Mouse (Mus musculus): ENCODE results near the gene Hsd11b1. TPM values are rescaled to one million over a fixed set of nuclear protein-coding genes. Genes with fewer than 3 reads are reported as not detected.
A peak's percentile ranks its signal among the peaks of the same experiment; 100 is the strongest.
"Not testable (repeated sequence)": the region's sequence is repeated elsewhere in the genome, so short reads cannot be mapped to it uniquely, and the experiment has no call there.

Hsd11b1 gene
- total RNA-seq, 2 experiments from 2014 or later = 47.4 to 53.4 TPM

GRCm38 (mm10) chr1:193281344-193281743 lies 17.5 kb upstream of the Hsd11b1 start:
- no peak for DNase-seq (ENCODE audit: extremely low spot score in 1 of 2, low spot score in 1 of 2)

GRCm38 (mm10) chr1:193279492-193279891 lies 15.6 kb upstream of the Hsd11b1 start:
- no peak for DNase-seq (ENCODE audit: extremely low spot score in 1 of 2, low spot score in 1 of 2)

GRCm38 (mm10) chr1:193278414-193279045 lies 14.7 kb upstream of the Hsd11b1 start:
- no peak for DNase-seq (ENCODE audit: extremely low spot score in 1 of 2, low spot score in 1 of 2)

GRCm38 (mm10) chr1:193274407-193275071 lies 10.7 kb upstream of the Hsd11b1 start:
- DNase-seq (ENCODE audit: extremely low spot score in 1 of 2, low spot score in 1 of 2) = no peak

GRCm38 (mm10) chr1:193272916-193273601 lies 9.2 kb upstream of the Hsd11b1 start, which contains the start of gene G0s2:
Gene G0s2 (minus strand): TSS chr1:193273217.
- DNase-seq (ENCODE audit: extremely low spot score in 1 of 2, low spot score in 1 of 2) = peak; percentile 24 to 51

- DNase-seq (ENCODE audit: extremely low spot score in 1 of 2, low spot score in 1 of 2) = peak; percentile 15 to 18
Observed at GRCm38 (mm10) chr1:193272137-193272915, 8.5 kb upstream of the Hsd11b1 start.

GRCm38 (mm10) chr1:193270965-193271763 lies 7.3 kb upstream of the Hsd11b1 start:
- DNase-seq (ENCODE audit: extremely low spot score in 1 of 2, low spot score in 1 of 2) = no peak

GRCm38 (mm10) chr1:193265734-193266133 lies 1.9 kb upstream of the Hsd11b1 start:
- no peak for DNase-seq (ENCODE audit: extremely low spot score in 1 of 2, low spot score in 1 of 2)

GRCm38 (mm10) chr1:193263026-193263907 lies 608 bp downstream of the Hsd11b1 start:
- peak in 1 of 2 experiments; percentile 26 for DNase-seq (ENCODE audit: extremely low spot score in 1 of 2, low spot score in 1 of 2)

- DNase-seq (ENCODE audit: extremely low spot score in 1 of 2, low spot score in 1 of 2) = no peak
Observed at GRCm38 (mm10) chr1:193261897-193262548, 1.9 kb downstream of the Hsd11b1 start.

- DNase-seq (ENCODE audit: extremely low spot score in 1 of 2, low spot score in 1 of 2) = no peak
Observed at GRCm38 (mm10) chr1:193259559-193259958, 4.3 kb downstream of the Hsd11b1 start.

GRCm38 (mm10) chr1:193256621-193257098 lies 7.2 kb downstream of the Hsd11b1 start:
- DNase-seq (ENCODE audit: extremely low spot score in 1 of 2, low spot score in 1 of 2) = no peak

- DNase-seq (ENCODE audit: extremely low spot score in 1 of 2, low spot score in 1 of 2) = no peak
Observed at GRCm38 (mm10) chr1:193256289-193256577, 7.6 kb downstream of the Hsd11b1 start.

- peak; percentile 50 to 93 for DNase-seq (ENCODE audit: extremely low spot score in 1 of 2, low spot score in 1 of 2)
Observed at GRCm38 (mm10) chr1:193255488-193256288, 8.2 kb downstream of the Hsd11b1 start.

GRCm38 (mm10) chr1:193255032-193255431 lies 8.8 kb downstream of the Hsd11b1 start:
- no peak for DNase-seq (ENCODE audit: extremely low spot score in 1 of 2, low spot score in 1 of 2)

- not testable (repeated sequence) for DNase-seq (ENCODE audit: extremely low spot score in 1 of 2, low spot score in 1 of 2)
Observed at GRCm38 (mm10) chr1:193253895-193254294, 10.0 kb downstream of the Hsd11b1 start.

GRCm38 (mm10) chr1:193252616-193253015 lies 11.3 kb downstream of the Hsd11b1 start:
- DNase-seq (ENCODE audit: extremely low spot score in 1 of 2, low spot score in 1 of 2) = no peak

GRCm38 (mm10) chr1:193251386-193251785 lies 12.5 kb downstream of the Hsd11b1 start:
- DNase-seq (ENCODE audit: extremely low spot score in 1 of 2, low spot score in 1 of 2) = no peak

Data from layer of hippocampus, postnatal 25 days (tissue).